Mouse (Mus musculus): ENCODE measurements around the gene Cdk19.
"Not testable (repeated sequence)": the region's sequence is repeated elsewhere in the genome, so short reads cannot be mapped to it uniquely, and the experiment has no call there.

DNA sequence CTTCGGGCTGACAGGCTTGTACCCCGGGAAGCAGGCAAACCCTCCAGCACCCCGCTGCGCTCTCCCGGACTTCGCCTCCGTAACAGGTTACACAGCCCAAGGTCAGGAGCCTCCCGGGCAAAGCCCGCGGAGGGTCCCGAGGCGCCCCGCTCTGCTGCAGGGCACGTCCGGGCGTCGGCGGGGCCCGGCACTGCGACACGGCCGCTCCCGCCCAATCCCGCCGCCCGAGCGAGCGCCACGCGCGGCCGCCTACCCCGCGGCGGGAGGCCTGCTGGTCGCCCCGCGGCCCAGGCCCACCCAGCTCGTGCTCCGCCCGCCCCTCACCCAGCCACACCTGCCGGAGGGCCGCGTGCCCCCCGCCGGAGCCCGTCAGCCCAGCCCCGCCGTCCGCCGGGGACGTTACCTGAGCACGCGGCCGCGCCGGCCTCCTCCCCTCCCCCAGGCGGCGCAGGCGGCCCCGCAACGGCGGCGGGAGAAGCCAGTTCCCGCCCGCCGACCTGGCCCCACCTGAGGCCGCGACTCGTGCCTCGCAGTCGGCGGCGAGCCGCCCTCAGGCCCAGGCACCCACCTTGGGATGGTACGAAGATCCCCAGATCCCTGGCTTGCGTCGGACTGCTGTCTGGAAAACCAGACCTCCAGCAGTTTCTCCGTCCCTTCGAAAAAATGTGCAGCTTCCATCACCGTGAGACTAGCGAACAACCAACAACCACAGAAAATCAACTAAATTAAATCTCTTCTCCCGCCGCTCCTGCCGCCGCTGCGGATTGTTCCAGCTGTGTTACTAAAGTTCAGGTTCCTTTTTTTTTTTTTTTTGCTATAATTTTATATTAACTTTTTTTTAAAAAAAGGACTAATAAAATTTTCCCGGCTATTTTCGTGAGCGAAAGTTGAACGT lies 37.9 kb upstream of the Cdk19 start:
- TF ChIP-seq CTCF (IDR thresholded peaks at IDR 0.05; ENCODE audit: insufficient read depth, low read length); POLR2A (IDR thresholded peaks at IDR 0.05; ENCODE audit: borderline replicate concordance, extremely low read depth, low read depth, low read length): not testable (repeated sequence)

All from lung, adult 2 months (tissue).